Mouse (Mus musculus) thymus, adult 18-20 months (tissue): ENCODE data around the gene Kcnn3.

Experiments used
- DNase-seq, 2 experiments: peaks; one replicate each; pipeline ENCODE4 v3.0.0; 2022; ENCODE audit warnings: mixed read lengths in 2 of 2

Kcnn3 gene

GRCm38 (mm10) chr3:89519894-89520293 is at the start of gene Kcnn3:
Gene Kcnn3 (plus strand): TSS chr3:89520164.
- no peak for DNase-seq

GRCm38 (mm10) chr3:89472280-89472679 is 47.7 kb upstream of the Kcnn3 start:
- DNase-seq, result no peak

GRCm38 (mm10) chr3:89473838-89474237 is 46.1 kb upstream of the Kcnn3 start:
- no peak for DNase-seq

GRCm38 (mm10) chr3:89479055-89479454 is 40.9 kb upstream of the Kcnn3 start:
- no peak for DNase-seq

GRCm38 (mm10) chr3:89481488-89481887 is 38.5 kb upstream of the Kcnn3 start:
- DNase-seq, result peak in 1 of 2 experiments; percentile 24

- no peak for DNase-seq
Measured at GRCm38 (mm10) chr3:89482249-89482648, 37.7 kb upstream of the Kcnn3 start.

GRCm38 (mm10) chr3:89484766-89485524 is 35.0 kb upstream of the Kcnn3 start:
- DNase-seq, result peak; percentile 63

GRCm38 (mm10) chr3:89486111-89486510 is 33.9 kb upstream of the Kcnn3 start:
- no peak for DNase-seq

- no peak for DNase-seq
Measured at GRCm38 (mm10) chr3:89486916-89487702, 32.9 kb upstream of the Kcnn3 start.

GRCm38 (mm10) chr3:89490790-89491189 is 29.2 kb upstream of the Kcnn3 start:
- DNase-seq, result no peak

- DNase-seq, result no peak
Measured at GRCm38 (mm10) chr3:89491559-89491958, 28.4 kb upstream of the Kcnn3 start.

GRCm38 (mm10) chr3:89492701-89493151 is 27.2 kb upstream of the Kcnn3 start:
- DNase-seq, result no peak

- DNase-seq, result no peak
Measured at GRCm38 (mm10) chr3:89494630-89495029, 25.3 kb upstream of the Kcnn3 start.

GRCm38 (mm10) chr3:89496366-89496765 is 23.6 kb upstream of the Kcnn3 start:
- no peak for DNase-seq

- no peak for DNase-seq
Measured at GRCm38 (mm10) chr3:89499696-89500095, 20.3 kb upstream of the Kcnn3 start.

- no peak for DNase-seq
Measured at GRCm38 (mm10) chr3:89501486-89501885, 18.5 kb upstream of the Kcnn3 start.

GRCm38 (mm10) chr3:89502551-89502950 is 17.4 kb upstream of the Kcnn3 start:
- DNase-seq, result no peak

GRCm38 (mm10) chr3:89508041-89508440 is 11.9 kb upstream of the Kcnn3 start:
- no peak for DNase-seq

- no peak for DNase-seq
Measured at GRCm38 (mm10) chr3:89510979-89511378, 9.0 kb upstream of the Kcnn3 start.

- DNase-seq, result no peak
Measured at GRCm38 (mm10) chr3:89511400-89511799, 8.6 kb upstream of the Kcnn3 start.

- no peak for DNase-seq
Measured at GRCm38 (mm10) chr3:89512225-89512624, 7.7 kb upstream of the Kcnn3 start.

- DNase-seq, result no peak
Measured at GRCm38 (mm10) chr3:89515444-89515843, 4.5 kb upstream of the Kcnn3 start.

GRCm38 (mm10) chr3:89516321-89516720 is 3.6 kb upstream of the Kcnn3 start:
- DNase-seq, result no peak
